Mouse (Mus musculus) urinary bladder, adult 2 months (tissue): Measurements from ENCODE around the gene Ptpru. TPM values are rescaled to one million over a fixed set of nuclear protein-coding genes. Genes with fewer than 3 reads are reported as not detected.
A peak's percentile ranks its signal among the peaks of the same experiment; 100 is the strongest.
"Not testable (repeated sequence)": the region's sequence is repeated elsewhere in the genome, so short reads cannot be mapped to it uniquely, and the experiment has no call there.

Experiments used
- DNase-seq: peaks from one replicate; pipeline ENCODE4 v3.0.0; 2022; ENCODE audit warnings: low spot score
- polyA plus RNA-seq: library from polyadenylated mRNA; depleted of rRNA; stranded (reverse); fragments of >200 nt; gene quantifications from 2 replicates; pipeline ENCODE4 v1.2.3, GENCODE M21; 2012

Gene Ptpru
- polyA plus RNA-seq, 1 experiment: 73.3 TPM

GRCm38 (mm10) chr4:131836351-131836881, 1.7 kb downstream of the Ptpru start:
- peak; percentile 70 for DNase-seq

- DNase-seq: no peak
Measured at GRCm38 (mm10) chr4:131833971-131834609, 4.0 kb downstream of the Ptpru start.

GRCm38 (mm10) chr4:131832759-131833407, 5.2 kb downstream of the Ptpru start:
- no peak for DNase-seq

GRCm38 (mm10) chr4:131831546-131832045, 6.5 kb downstream of the Ptpru start:
- no peak for DNase-seq

GRCm38 (mm10) chr4:131829123-131829522, 9.0 kb downstream of the Ptpru start:
- DNase-seq: no peak

- no peak for DNase-seq
Measured at GRCm38 (mm10) chr4:131826905-131827304, 11.2 kb downstream of the Ptpru start.

GRCm38 (mm10) chr4:131825830-131826229, 12.3 kb downstream of the Ptpru start:
- DNase-seq: no peak

GRCm38 (mm10) chr4:131824939-131825338, 13.1 kb downstream of the Ptpru start:
- no peak for DNase-seq

- DNase-seq: no peak
Measured at GRCm38 (mm10) chr4:131822583-131822982, 15.5 kb downstream of the Ptpru start.

GRCm38 (mm10) chr4:131821161-131821731, 16.8 kb downstream of the Ptpru start:
- DNase-seq: no peak

- no peak for DNase-seq
Measured at GRCm38 (mm10) chr4:131818926-131819325, 19.2 kb downstream of the Ptpru start.

- no peak for DNase-seq
Measured at GRCm38 (mm10) chr4:131815774-131816173, 22.3 kb downstream of the Ptpru start.

GRCm38 (mm10) chr4:131814869-131815268, 23.2 kb downstream of the Ptpru start:
- DNase-seq: no peak

- DNase-seq: no peak
Measured at GRCm38 (mm10) chr4:131813798-131814197, 24.3 kb downstream of the Ptpru start.

GRCm38 (mm10) chr4:131812458-131812857, 25.6 kb downstream of the Ptpru start:
- DNase-seq: no peak

GRCm38 (mm10) chr4:131805255-131805654, 32.8 kb downstream of the Ptpru start:
- no peak for DNase-seq

- not testable (repeated sequence) for DNase-seq
Measured at GRCm38 (mm10) chr4:131804732-131805131, 33.4 kb downstream of the Ptpru start.

- DNase-seq: no peak
Measured at GRCm38 (mm10) chr4:131803846-131804245, 34.2 kb downstream of the Ptpru start.

GRCm38 (mm10) chr4:131798968-131799367, 39.1 kb downstream of the Ptpru start:
- DNase-seq: no peak

GRCm38 (mm10) chr4:131797920-131798319, 40.2 kb downstream of the Ptpru start:
- DNase-seq: no peak

- no peak for DNase-seq
Measured at GRCm38 (mm10) chr4:131797483-131797882, 40.6 kb downstream of the Ptpru start.

- no peak for DNase-seq
Measured at GRCm38 (mm10) chr4:131796312-131797080, 41.6 kb downstream of the Ptpru start.
